Mouse (Mus musculus) forebrain, embryonic 11.5 days (tissue): ENCODE data around the gene Gm10160. TPM values are rescaled to one million over a fixed set of nuclear protein-coding genes. Genes with fewer than 3 reads are reported as not detected.

Experiments used
- ATAC-seq: fragments of 200-750 bp; cut with Nextera tagmentation; replicated peaks from 2 replicates; pipeline ENCODE4 v1.8.0; 2017; ENCODE audit warnings: moderate TSS enrichment; ENCODE audit not compliant: low FRiP score
- DNase-seq: peaks from one replicate; pipeline ENCODE4 v3.0.0-alpha.2; 2017; ENCODE audit warnings: low spot score
- H3K27ac ChIP-seq: fragments of 300-500 bp; sonication (generic); 2 replicates; pipeline ENCODE4 v1.5.1; 2014; ENCODE audit warnings: low read depth, low read length
- H3K27me3 ChIP-seq: fragments of 300-500 bp; sonication (generic); 2 replicates; pipeline ENCODE4 v1.6.1; 2014; ENCODE audit warnings: mild to moderate bottlenecking, low read length, mixed read lengths; ENCODE audit not compliant: control insufficient read depth, insufficient read depth
- H3K36me3 ChIP-seq: fragments of 300-500 bp; sonication (generic); 2 replicates; pipeline ENCODE4 v1.6.1; 2014; ENCODE audit warnings: mild to moderate bottlenecking, low read length, moderate library complexity, mixed read lengths; ENCODE audit not compliant: control insufficient read depth, insufficient read depth
- H3K4me1 ChIP-seq: fragments of 300-500 bp; sonication (generic); replicated peaks from 2 replicates; pipeline ENCODE4 v1.6.1; 2014; ENCODE audit warnings: low read length, mixed read lengths; ENCODE audit not compliant: control insufficient read depth, insufficient read depth
- H3K4me2 ChIP-seq: fragments of 300-500 bp; sonication (generic); 2 replicates; pipeline ENCODE4 v1.6.1; 2014; ENCODE audit warnings: low read depth, mild to moderate bottlenecking, low read length, moderate library complexity, mixed read lengths; ENCODE audit not compliant: severe bottlenecking
- H3K4me3 ChIP-seq: fragments of 300-500 bp; sonication (generic); 2 replicates; pipeline ENCODE4 v1.5.1; 2014; ENCODE audit warnings: low read depth, low read length
- H3K9ac ChIP-seq: fragments of 300-500 bp; sonication (generic); 2 replicates; pipeline ENCODE4 v1.6.1; 2014; ENCODE audit warnings: low read length
- H3K9me3 ChIP-seq: fragments of 300-500 bp; sonication (generic); 2 replicates; pipeline ENCODE4 v1.6.1; 2016; ENCODE audit warnings: low read length, mixed read lengths; ENCODE audit not compliant: control insufficient read depth
- WGBS: fragments of 180-500 bp; shearing (Covaris S2); extraction: QIAGEN DNeasy Blood & Tissue Kit; methylation state at CpG from one replicate; pipeline ENCODE4 v1.1.7; 2014; 5-methylcytosine and 5-hydroxymethylcytosine counted together
- polyA plus RNA-seq: library from polyadenylated mRNA; unstranded; fragments of >200 nt; fragmentation: Nextera tagmentation; extraction: Ambion mirVana; gene quantifications from 2 replicates; pipeline ENCODE4 v1.2.1, GENCODE M21; 2014

Gm10160 gene
- not detected in 2 replicates for polyA plus RNA-seq

DNA sequence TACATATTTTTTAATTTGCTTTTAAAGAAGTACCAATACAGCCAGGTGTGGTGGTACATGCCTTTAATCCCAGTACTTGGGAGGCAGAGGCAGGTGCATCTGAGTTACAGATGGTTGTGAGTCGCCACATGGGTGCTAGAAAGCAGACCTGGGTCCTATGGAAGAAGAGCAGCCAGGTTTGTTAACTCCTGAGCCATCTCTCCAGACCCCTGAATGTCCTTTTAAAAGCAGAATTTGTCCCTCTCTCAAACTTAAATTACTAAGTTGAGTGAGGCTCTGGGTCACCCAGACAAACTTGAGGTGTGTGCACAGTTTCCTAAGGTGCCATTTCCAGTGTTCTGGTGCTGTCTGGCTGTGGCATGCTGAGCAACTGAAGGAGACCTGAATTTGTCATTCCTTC lies at the start of gene Gm10160:
Gene Gm10160, minus strand, starts transcription at position 101 of the 400 bp plus-strand sequence.
- WGBS = 68% methylated on average over 1 of the region's 1 CpGs
- Histone ChIP-seq H3K4me1 (peaks cover 5% of the 10 kb centered on the region; the same call in 1 of the 2 replicates), H3K9me3 (no peaks in the 10 kb centered on the region), H3K27me3 (peaks cover 2% of the 10 kb centered on the region; the same call in 1 of the 2 replicates), H3K9ac (no peak within 1 kb of the TSS), H3K36me3 (no peaks in the 10 kb centered on the region), H3K4me2 (no peak within 1 kb of the TSS), H3K4me3 (no peak within 1 kb of the TSS), H3K27ac (no peak within 1 kb of the TSS)
- no peak for DNase-seq
- no peak for ATAC-seq

- H3K4me1 ChIP-seq = no peaks in the 10 kb centered on the region
- WGBS = 90% methylated on average over 2 of the region's 2 CpGs
- no peak overlapping the region for H3K4me2 ChIP-seq
- no peak for DNase-seq
- H3K4me3 ChIP-seq = no peak overlapping the region
- no peak for ATAC-seq
- no peaks in the 10 kb centered on the region for H3K9me3 ChIP-seq
- no peak overlapping the region for H3K27ac ChIP-seq
- no peak overlapping the region for H3K9ac ChIP-seq
- H3K27me3 ChIP-seq = no peaks in the 10 kb centered on the region
- no peaks in the 10 kb centered on the region for H3K36me3 ChIP-seq
Observed at GRCm38 (mm10) chr7:81904926-81905325, 49.3 kb upstream of the Gm10160 start.

GRCm38 (mm10) chr7:81904094-81904493 lies 48.5 kb upstream of the Gm10160 start:
- DNase-seq = no peak
- Histone ChIP-seq H3K9me3 (no peaks in the 10 kb centered on the region), H3K4me3 (no peak overlapping the region), H3K4me2 (no peak overlapping the region), H3K9ac (no peak overlapping the region), H3K4me1 (no peaks in the 10 kb centered on the region), H3K27me3 (no peaks in the 10 kb centered on the region), H3K27ac (no peak overlapping the region), H3K36me3 (no peaks in the 10 kb centered on the region)
- ATAC-seq = no peak
- 74% methylated on average over 4 of the region's 4 CpGs for WGBS

GRCm38 (mm10) chr7:81899361-81899760 lies 43.8 kb upstream of the Gm10160 start:
- no peak overlapping the region for H3K4me2 ChIP-seq
- H3K4me1 ChIP-seq = no peaks in the 10 kb centered on the region
- DNase-seq = no peak
- H3K27me3 ChIP-seq = no peaks in the 10 kb centered on the region
- H3K36me3 ChIP-seq = no peaks in the 10 kb centered on the region
- no peak overlapping the region for H3K9ac ChIP-seq
- ATAC-seq = no peak
- no peak overlapping the region for H3K27ac ChIP-seq
- WGBS = 83% methylated on average over 11 of the region's 11 CpGs
- H3K9me3 ChIP-seq = no peaks in the 10 kb centered on the region
- no peak overlapping the region for H3K4me3 ChIP-seq

DNA sequence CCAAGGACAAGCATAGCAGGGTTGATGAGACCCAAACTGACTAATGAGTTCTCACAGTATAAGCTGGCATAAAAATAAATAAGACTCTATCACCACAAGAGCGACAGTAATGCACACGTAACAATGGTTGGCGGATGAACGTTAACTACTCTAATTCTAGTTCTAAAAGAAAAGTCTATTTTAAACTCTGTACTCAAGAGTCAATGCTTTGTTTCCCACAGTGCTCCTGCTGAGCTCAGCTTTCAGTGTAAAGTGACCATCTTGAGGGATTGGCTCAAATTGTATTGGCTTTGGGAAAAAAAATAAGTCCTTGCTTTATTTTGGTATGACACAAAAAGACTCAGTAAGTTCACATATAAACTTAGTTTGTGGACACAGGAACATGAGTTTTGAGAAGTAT lies 29.5 kb upstream of the Gm10160 start:
- no peak overlapping the region for H3K9ac ChIP-seq
- 65% methylated on average over 4 of the region's 4 CpGs for WGBS
- no peak overlapping the region for H3K4me2 ChIP-seq
- H3K27me3 ChIP-seq = no peaks in the 10 kb centered on the region
- H3K4me3 ChIP-seq = no peak overlapping the region
- DNase-seq (no peak), ATAC-seq (no peak)
- no peaks in the 10 kb centered on the region for H3K9me3 ChIP-seq
- no peaks in the 10 kb centered on the region; the same call in 1 of the 2 replicates for H3K36me3 ChIP-seq
- H3K4me1 ChIP-seq = no peaks in the 10 kb centered on the region
- no peak overlapping the region for H3K27ac ChIP-seq

- no peaks in the 10 kb centered on the region for H3K4me1 ChIP-seq
- H3K4me2 ChIP-seq = no peak overlapping the region
- ATAC-seq (no peak), DNase-seq (no peak)
- no peaks in the 10 kb centered on the region for H3K27me3 ChIP-seq
- no peak overlapping the region for H3K9ac ChIP-seq
- 88% methylated on average over 3 of the region's 3 CpGs for WGBS
- no peaks in the 10 kb centered on the region for H3K9me3 ChIP-seq
- no peaks in the 10 kb centered on the region; the same call in 1 of the 2 replicates for H3K36me3 ChIP-seq
- no peak overlapping the region for H3K4me3 ChIP-seq
- no peak overlapping the region for H3K27ac ChIP-seq
Observed at GRCm38 (mm10) chr7:81881600-81881999, 26.0 kb upstream of the Gm10160 start.

- no peak overlapping the region for H3K9ac ChIP-seq
- no peak overlapping the region for H3K27ac ChIP-seq
- WGBS = 86% methylated on average over 4 of the region's 4 CpGs
- H3K27me3 ChIP-seq = no peaks in the 10 kb centered on the region
- ATAC-seq (no peak), DNase-seq (no peak)
- H3K4me1 ChIP-seq = no peaks in the 10 kb centered on the region
- H3K4me2 ChIP-seq = no peak overlapping the region
- H3K36me3 ChIP-seq = no peaks in the 10 kb centered on the region; the same call in 1 of the 2 replicates
- no peaks in the 10 kb centered on the region for H3K9me3 ChIP-seq
- no peak overlapping the region for H3K4me3 ChIP-seq
Observed at GRCm38 (mm10) chr7:81880797-81881196, 25.2 kb upstream of the Gm10160 start.

GRCm38 (mm10) chr7:81880286-81880685 lies 24.7 kb upstream of the Gm10160 start:
- Histone ChIP-seq H3K9ac (no peak overlapping the region), H3K27ac (no peak overlapping the region), H3K4me3 (no peak overlapping the region), H3K4me2 (no peak overlapping the region), H3K9me3 (no peaks in the 10 kb centered on the region), H3K36me3 (no peaks in the 10 kb centered on the region; the same call in 1 of the 2 replicates), H3K4me1 (no peaks in the 10 kb centered on the region), H3K27me3 (no peaks in the 10 kb centered on the region)
- DNase-seq (no peak), ATAC-seq (no peak)
- WGBS = 87% methylated on average over 5 of the region's 5 CpGs

DNA sequence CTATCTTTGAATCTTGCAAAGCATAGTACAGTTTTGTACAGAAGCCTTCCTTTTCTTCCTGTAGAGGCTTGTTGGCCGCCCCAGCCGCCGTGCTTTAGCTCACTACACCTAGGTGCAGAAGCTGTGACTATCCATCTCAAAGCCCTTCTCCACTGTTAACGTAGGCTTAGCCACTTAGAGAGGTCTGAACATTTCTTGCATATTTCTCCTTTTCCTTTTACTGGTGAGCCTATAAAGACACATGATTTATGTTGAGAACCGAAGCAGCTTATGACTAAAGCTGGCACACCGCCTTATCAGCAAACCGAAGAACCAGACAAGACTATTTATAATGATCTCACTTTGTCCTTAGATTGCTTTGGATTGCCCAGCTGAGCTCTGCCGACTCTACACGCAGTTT lies 19.8 kb upstream of the Gm10160 start:
- ATAC-seq (no peak), DNase-seq (no peak)
- H3K9me3 ChIP-seq = no peaks in the 10 kb centered on the region
- no peak overlapping the region for H3K4me2 ChIP-seq
- no peak overlapping the region for H3K4me3 ChIP-seq
- no peak overlapping the region for H3K27ac ChIP-seq
- H3K27me3 ChIP-seq = no peaks in the 10 kb centered on the region
- no peak overlapping the region for H3K9ac ChIP-seq
- WGBS = 90% methylated on average over 9 of the region's 9 CpGs
- H3K36me3 ChIP-seq = no peaks in the 10 kb centered on the region
- H3K4me1 ChIP-seq = no peaks in the 10 kb centered on the region
